Mouse (Mus musculus) megakaryocyte, adult 5-6 weeks (primary cell): ENCODE data around the gene Btbd35f14. TPM values are rescaled to one million over a fixed set of nuclear protein-coding genes. Genes with fewer than 3 reads are reported as not detected.
"Not testable (repeated sequence)": the region's sequence is repeated elsewhere in the genome, so short reads cannot be mapped to it uniquely, and the experiment has no call there.

Source experiments
- ATAC-seq: 2 replicates; pipeline ENCODE4 v1.8.0; 2016; ENCODE audit warnings: mild to moderate bottlenecking, inconsistent platforms; ENCODE audit not compliant: poor library complexity, severe bottlenecking
- total RNA-seq, 2 experiments: library from RNA; stranded (forward) in 1 of 2; stranded (reverse) in 1 of 2; fragments of 153-499, 151-499 nt in 1 of 2; fragments of 221-1000, 200-1000 nt in 1 of 2; gene quantifications; 2 replicates each; pipeline versions ENCODE4 v1.2.3 to v1.2.4; 2015 to 2017

Gene Btbd35f14
- not detected in 2 replicates for total RNA-seq (2015)
- not detected in 2 replicates for total RNA-seq (2017)

GRCm38 (mm10) chrX:33702249-33702648, at the start of gene Btbd35f14:
Gene Btbd35f14 (minus strand): TSS chrX:33702349.
- ATAC-seq, result not testable (repeated sequence)

- not testable (repeated sequence) for ATAC-seq
These were observed 45.3 kb downstream of the Btbd35f14 start, which contains the start of gene Btbd35f13 for GRCm38 (mm10) chrX:33656872-33657271. Gene Btbd35f13 (plus strand): TSS chrX:33657172.

Other genes starting within 250 kb of the Btbd35f14 start
- not detected in 2 replicates for gene Btbd35f15, start 125.0 kb downstream of the Btbd35f14 start, total RNA-seq (2015)
- not detected in 2 replicates for gene Btbd35f15, start 125.0 kb downstream of the Btbd35f14 start, total RNA-seq (2017)
- gene Btbd35f13, start 45.2 kb downstream of the Btbd35f14 start, total RNA-seq (2015), result not detected in 2 replicates
- gene Btbd35f13, start 45.2 kb downstream of the Btbd35f14 start, total RNA-seq (2017), result not detected in 2 replicates